Mouse (Mus musculus): ENCODE data around the gene Ip6k2.

- TF ChIP-seq CTCF (IDR thresholded peaks at IDR 0.05; ENCODE audit: low read depth, low read length) (no peak), GATA1 (IDR thresholded peaks at IDR 0.05; ENCODE audit: borderline replicate concordance, low read length) (no peak), TAL1 (conservative IDR thresholded peaks at IDR 0.05; ENCODE audit: low read depth, low read length) (no peak), GATA2 (IDR thresholded peaks at IDR 0.05; ENCODE audit: borderline replicate concordance, low read depth, low read length) (no peak), POLR2AphosphoS5 (IDR thresholded peaks at IDR 0.05; ENCODE audit: insufficient replicate concordance, low read depth, low read length) (no peak)
Observed at GRCm38 (mm10) chr9:108827454-108827853, 43.9 kb downstream of the Ip6k2 start.
